Mouse (Mus musculus): ENCODE measurements around the gene Dctn1.

- TF ChIP-seq CTCF (IDR thresholded peaks at IDR 0.05; ENCODE audit: low read depth), result no peak
- no peak for TF ChIP-seq EP300 (IDR thresholded peaks at IDR 0.05; ENCODE audit: low read depth)
Measured at GRCm38 (mm10) chr6:83116373-83117164, 49.2 kb upstream of the Dctn1 start.

Data from liver, embryonic 14.5 days (tissue).